In genomic region chr13:85123309-85123708, GRCm38 (mm10) we compare ENCODE assay signal across 25 mouse cellular contexts.
A peak's percentile ranks its signal among the peaks of the same experiment; 100 is the strongest.
DNase-seq lines count a peak whose midpoint lies in the region; ATAC-seq and TF ChIP-seq lines count a peak whose summit lies in the region.
"Had no signal": no experiment of that assay in that cellular context is flagged by ENCODE, and none has a peak within 500 bp of the region (broad histone marks: within the 10 kb centered on the region; RNA-seq: fewer than 3 reads in every experiment).

No protein-coding gene starts in this region.

- WGBS in forebrain, embryonic 13.5 days = 38% methylated on average over 2 of the region's 2 CpGs
- WGBS in forebrain, embryonic 11.5 days = 58% methylated on average over 2 of the region's 2 CpGs
- 31% methylated on average over 2 of the region's 2 CpGs for WGBS in forebrain, embryonic 16.5 days
- 40% methylated on average over 2 of the region's 2 CpGs for WGBS in midbrain, postnatal 0 days
- 78% methylated on average over 2 of the region's 2 CpGs for WGBS in liver, postnatal 0 days (ENCODE audit: insufficient replicate concordance)

- peak; percentile 47; the same call in 1 of the 2 replicates for ATAC-seq in forebrain, embryonic 13.5 days
- ATAC-seq in forebrain, embryonic 11.5 days (replicated peaks; ENCODE audit: low FRiP score) = no peak
- peak; percentile 63 for ATAC-seq in forebrain, embryonic 16.5 days
- ATAC-seq in midbrain, postnatal 0 days (ENCODE audit: low FRiP score) = no peak
- ATAC-seq in liver, postnatal 0 days = no peak
- ATAC-seq: liver, embryonic 12.5 days had no signal

- H3K9ac ChIP-seq in forebrain, embryonic 13.5 days = no peak overlapping the region
- no peak overlapping the region for H3K9ac ChIP-seq in forebrain, embryonic 11.5 days (ENCODE audit: low read length)
- no peak overlapping the region for H3K9ac ChIP-seq in forebrain, embryonic 16.5 days (replicated peaks; ENCODE audit: low read depth, low read length)
- H3K9ac ChIP-seq in midbrain, postnatal 0 days (replicated peaks; ENCODE audit: low read length, poor library complexity, severe bottlenecking) = no peak overlapping the region
- no peak overlapping the region for H3K9ac ChIP-seq in liver, postnatal 0 days (replicated peaks)
- H3K9ac ChIP-seq: embryonic facial prominence, embryonic 13.5 days; hindbrain, embryonic 15.5 days; limb, embryonic 12.5 days; liver, embryonic 12.5 days; lung, embryonic 14.5 days; stomach, embryonic 15.5 days had no signal

- H3K27me3 ChIP-seq in forebrain, embryonic 13.5 days = no peaks in the 10 kb centered on the region
- H3K27me3 ChIP-seq in forebrain, embryonic 11.5 days (ENCODE audit: control insufficient read depth, insufficient read depth, low read length) = no peaks in the 10 kb centered on the region
- H3K27me3 ChIP-seq in forebrain, embryonic 16.5 days (replicated peaks; ENCODE audit: control insufficient read depth, insufficient read depth, low read length) = no peaks in the 10 kb centered on the region
- no peaks in the 10 kb centered on the region for H3K27me3 ChIP-seq in midbrain, postnatal 0 days (ENCODE audit: insufficient read depth, low read length)
- no peaks in the 10 kb centered on the region for H3K27me3 ChIP-seq in liver, postnatal 0 days (ENCODE audit: insufficient read depth, low read length)
- H3K27me3 ChIP-seq: embryonic facial prominence, embryonic 13.5 days; hindbrain, embryonic 15.5 days; limb, embryonic 12.5 days; liver, embryonic 12.5 days; stomach, embryonic 15.5 days had no signal

- H3K9me3 ChIP-seq in forebrain, embryonic 13.5 days (replicated peaks) = no peaks in the 10 kb centered on the region
- H3K9me3 ChIP-seq in forebrain, embryonic 11.5 days (ENCODE audit: control insufficient read depth, low read length) = no peaks in the 10 kb centered on the region
- H3K9me3 ChIP-seq in forebrain, embryonic 16.5 days (ENCODE audit: control insufficient read depth, low read length) = no peaks in the 10 kb centered on the region
- H3K9me3 ChIP-seq in midbrain, postnatal 0 days (ENCODE audit: low read length) = no peaks in the 10 kb centered on the region
- no peaks in the 10 kb centered on the region for H3K9me3 ChIP-seq in liver, postnatal 0 days (ENCODE audit: low read length)
- H3K9me3 ChIP-seq: embryonic facial prominence, embryonic 13.5 days; G1E; hindbrain, embryonic 15.5 days; limb, embryonic 12.5 days; liver, embryonic 12.5 days; stomach, embryonic 15.5 days had no signal

- no peak overlapping the region for H3K4me3 ChIP-seq in forebrain, embryonic 13.5 days
- no peak overlapping the region for H3K4me3 ChIP-seq in forebrain, embryonic 11.5 days (ENCODE audit: low read depth, low read length)
- no peak overlapping the region for H3K4me3 ChIP-seq in forebrain, embryonic 16.5 days (replicated peaks; ENCODE audit: low read length)
- no peak overlapping the region for H3K4me3 ChIP-seq in midbrain, postnatal 0 days (ENCODE audit: low read depth, low read length)
- no peak overlapping the region for H3K4me3 ChIP-seq in liver, postnatal 0 days (ENCODE audit: low read depth, low read length)
- H3K4me3 ChIP-seq: embryonic facial prominence, embryonic 13.5 days; heart, adult 2 months; hindbrain, embryonic 15.5 days; limb, embryonic 12.5 days; liver, embryonic 12.5 days; myocyte; stomach, embryonic 15.5 days had no signal

- no peak for TF ChIP-seq CTCF in midbrain, postnatal 0 days (IDR thresholded peaks at IDR 0.05)
- TF ChIP-seq CTCF in liver, postnatal 0 days (IDR thresholded peaks at IDR 0.05; ENCODE audit: low read depth) = no peak

- H3K4me1 ChIP-seq in forebrain, embryonic 13.5 days = peaks cover 6% of the 10 kb centered on the region; the same call in 1 of the 2 replicates
- no peaks in the 10 kb centered on the region for H3K4me1 ChIP-seq in forebrain, embryonic 11.5 days (replicated peaks; ENCODE audit: control insufficient read depth, insufficient read depth, low read length)
- H3K4me1 ChIP-seq in forebrain, embryonic 16.5 days (replicated peaks; ENCODE audit: control insufficient read depth, insufficient read depth, low read length) = 0 out of 2 replicates have a peak, but pooled peaks cover 2% of the 10 kb centered on the region
- no peaks in the 10 kb centered on the region for H3K4me1 ChIP-seq in midbrain, postnatal 0 days (ENCODE audit: insufficient read depth, low read length)
- H3K4me1 ChIP-seq in liver, postnatal 0 days (ENCODE audit: insufficient read depth) = no peaks in the 10 kb centered on the region
- H3K4me1 ChIP-seq: embryonic facial prominence, embryonic 13.5 days; hindbrain, embryonic 15.5 days; limb, embryonic 12.5 days; liver, embryonic 12.5 days; stomach, embryonic 15.5 days had no signal

- no peak for TF ChIP-seq EP300 in liver, postnatal 0 days (IDR thresholded peaks at IDR 0.05; ENCODE audit: low read depth)

- H3K27ac ChIP-seq in forebrain, embryonic 13.5 days = no peak overlapping the region
- no peak overlapping the region for H3K27ac ChIP-seq in forebrain, embryonic 11.5 days (ENCODE audit: low read depth, low read length)
- no peak overlapping the region for H3K27ac ChIP-seq in forebrain, embryonic 16.5 days (ENCODE audit: low read length)
- H3K27ac ChIP-seq in midbrain, postnatal 0 days (ENCODE audit: low read depth, low read length) = 0 out of 2 replicates have a peak overlapping the region, but pooled peaks have one; percentile 32
- H3K27ac ChIP-seq in liver, postnatal 0 days (ENCODE audit: low read depth) = no peak overlapping the region
- H3K27ac ChIP-seq: embryonic facial prominence, embryonic 13.5 days; heart, adult 2 months; limb, embryonic 12.5 days; liver, embryonic 12.5 days; stomach, embryonic 15.5 days had no signal

- no peaks in the 10 kb centered on the region for H3K36me3 ChIP-seq in forebrain, embryonic 13.5 days (ENCODE audit: poor library complexity, severe bottlenecking)
- H3K36me3 ChIP-seq in forebrain, embryonic 11.5 days (ENCODE audit: control insufficient read depth, insufficient read depth, low read length) = no peaks in the 10 kb centered on the region
- H3K36me3 ChIP-seq in forebrain, embryonic 16.5 days (ENCODE audit: control insufficient read depth, insufficient read depth) = no peaks in the 10 kb centered on the region
- H3K36me3 ChIP-seq in midbrain, postnatal 0 days (ENCODE audit: insufficient read depth, low read length) = no peaks in the 10 kb centered on the region
- H3K36me3 ChIP-seq in liver, postnatal 0 days (replicated peaks; ENCODE audit: insufficient read depth, low read length) = no peaks in the 10 kb centered on the region
- H3K36me3 ChIP-seq: embryonic facial prominence, embryonic 13.5 days; G1E; hindbrain, embryonic 15.5 days; limb, embryonic 12.5 days; liver, embryonic 12.5 days; stomach, embryonic 15.5 days had no signal

- no peak for DNase-seq in forebrain, embryonic 11.5 days (ENCODE audit: low spot score)
- DNase-seq in layer of hippocampus, adult 9-11 months = peak; percentile 4
- DNase-seq in layer of hippocampus, postnatal 36 days = no peak
- peak; percentile 31 for DNase-seq in midbrain, postnatal 0 days (ENCODE audit: low spot score)
- DNase-seq in liver, postnatal 0 days = no peak
- no peak for DNase-seq in kidney, adult 11 months
- DNase-seq: adrenal gland, postnatal 25 days; cerebellum, adult 8-10 months; gastrocnemius, postnatal 25 days; heart, adult 2 months; kidney, adult 18-20 months; kidney, postnatal 10 days; lung, embryonic 14.5 days; lung, postnatal 36 days; right cerebral cortex, postnatal 25 days; thymus, adult 2 months had no signal

- no peak overlapping the region for H3K4me2 ChIP-seq in forebrain, embryonic 13.5 days
- H3K4me2 ChIP-seq in forebrain, embryonic 11.5 days (ENCODE audit: low read depth, low read length, severe bottlenecking) = no peak overlapping the region
- H3K4me2 ChIP-seq in forebrain, embryonic 16.5 days (ENCODE audit: low read length) = no peak overlapping the region
- H3K4me2 ChIP-seq in midbrain, postnatal 0 days (ENCODE audit: low read depth, low read length, poor library complexity, severe bottlenecking) = no peak overlapping the region
- no peak overlapping the region for H3K4me2 ChIP-seq in liver, postnatal 0 days (ENCODE audit: low read depth, low read length)
- H3K4me2 ChIP-seq: embryonic facial prominence, embryonic 13.5 days; hindbrain, embryonic 15.5 days; limb, embryonic 12.5 days; liver, embryonic 12.5 days; lung, embryonic 14.5 days; stomach, embryonic 15.5 days had no signal

Comparison
In these comparisons a context has a peak if more than half of its experiments do, and no peak if none do; other contexts are left out.
1. ATAC-seq: peak in forebrain, embryonic 13.5 days (single experiment) and forebrain, embryonic 16.5 days (single experiment); none in forebrain, embryonic 11.5 days (single experiment), midbrain, postnatal 0 days (single experiment) and liver, postnatal 0 days (single experiment).
2. DNase-seq: peak in layer of hippocampus, adult 9-11 months (single experiment) and midbrain, postnatal 0 days (single experiment); none in forebrain, embryonic 11.5 days (single experiment), layer of hippocampus, postnatal 36 days (0 of 2), liver, postnatal 0 days (single experiment) and kidney, adult 11 months (single experiment).